Mouse (Mus musculus) heart, postnatal 14 days (tissue): ENCODE data around the gene Fastkd2. TPM values are rescaled to one million over a fixed set of nuclear protein-coding genes. Genes with fewer than 3 reads are reported as not detected.

Experiments
- DNase-seq, 2 experiments: peaks; one replicate each; pipeline ENCODE4 v3.0.0; 2021 to 2022
- intact Hi-C: fragments of 180-260 bp; cut with DNase I; formaldehyde crosslinking; loops from one replicate; pipeline ENCODE4 v1.15.1; 2025
- long read RNA-seq, 2 experiments: library from polyadenylated mRNA; stranded (forward); transcript quantifications; one replicate each; pipeline ENCODE4 v2.0.0; 2021
- total RNA-seq, 2 experiments: library from RNA; stranded (reverse); gene quantifications; 2 replicates each; pipeline ENCODE4 v1.2.3; 2021

Fastkd2 gene
- 10 to 100 TPM; 25.4 to 27.3 TPM for total RNA-seq
- long read RNA-seq, experiment 1, full-length matches to known transcripts, result 44 of 54 reads
- long read RNA-seq, experiment 1, partial matches to known transcripts, result 7 of 54 reads
- long read RNA-seq, experiment 1, other reads (novel, unspliced or antisense), result 3 of 54 reads
- long read RNA-seq, experiment 2, full-length matches to known transcripts, result 39 of 48 reads
- long read RNA-seq, experiment 2, partial matches to known transcripts, result 7 of 48 reads
- long read RNA-seq, experiment 2, other reads (novel, unspliced or antisense), result 2 of 48 reads

DNA sequence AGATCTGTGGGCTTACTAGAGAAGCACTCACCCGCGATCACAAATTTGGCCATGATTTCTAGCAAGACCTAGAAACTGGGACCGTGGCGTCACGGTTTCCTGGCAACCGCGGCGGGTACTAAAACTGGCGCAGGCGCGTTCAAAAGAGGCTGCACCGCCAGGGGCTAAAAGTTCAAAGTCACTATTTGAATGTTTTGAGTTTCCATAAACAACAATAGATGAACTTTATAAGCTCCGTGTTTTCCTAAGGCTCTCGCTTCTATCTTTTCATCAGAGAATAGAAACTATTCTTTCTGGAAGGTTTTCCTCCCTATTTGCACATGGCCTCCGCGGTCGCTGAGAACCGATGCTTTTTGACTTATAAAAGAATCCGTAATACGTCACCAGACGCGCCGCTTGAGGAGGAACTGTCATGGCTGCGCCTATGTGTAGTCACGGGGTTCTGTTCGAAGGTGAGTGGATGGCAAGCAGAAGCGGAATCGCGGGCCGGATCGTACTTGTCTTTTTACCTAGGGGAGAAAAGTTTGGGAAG is at the start of gene Fastkd2, which contains the start of gene Mdh1b:
Gene Fastkd2, plus strand, starts transcription at position 375 of the 532 bp plus-strand sequence.
Gene Mdh1b, minus strand, starts transcription at position 79 of the 532 bp plus-strand sequence.
- intact Hi-C loops, result no loop called here
- DNase-seq, result peak; percentile 80 to 92

DNA sequence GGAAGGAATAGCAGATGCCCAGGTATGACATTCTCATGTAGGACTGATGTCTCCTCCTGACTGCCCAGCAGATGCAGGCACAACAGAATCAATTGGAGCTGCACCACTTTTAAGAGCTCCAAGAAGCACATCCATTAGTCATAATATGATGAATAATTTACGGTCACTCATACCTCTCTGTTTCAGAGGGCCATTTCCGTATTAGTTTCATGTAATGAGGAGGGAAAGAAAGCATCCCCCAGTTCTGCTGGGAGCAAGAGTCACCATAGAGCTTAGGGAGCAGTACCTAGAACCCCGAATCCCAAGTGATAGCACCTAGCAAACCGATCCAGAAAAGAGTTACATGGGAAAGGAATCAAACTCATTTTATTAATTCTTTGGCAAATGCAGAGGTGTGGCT is 43.6 kb upstream of the Fastkd2 start, which contains the start of gene Dytn:
Gene Dytn, minus strand, starts transcription at position 101 of the 400 bp plus-strand sequence.
- DNase-seq, result no peak
- intact Hi-C loops, result no loop called here

DNA sequence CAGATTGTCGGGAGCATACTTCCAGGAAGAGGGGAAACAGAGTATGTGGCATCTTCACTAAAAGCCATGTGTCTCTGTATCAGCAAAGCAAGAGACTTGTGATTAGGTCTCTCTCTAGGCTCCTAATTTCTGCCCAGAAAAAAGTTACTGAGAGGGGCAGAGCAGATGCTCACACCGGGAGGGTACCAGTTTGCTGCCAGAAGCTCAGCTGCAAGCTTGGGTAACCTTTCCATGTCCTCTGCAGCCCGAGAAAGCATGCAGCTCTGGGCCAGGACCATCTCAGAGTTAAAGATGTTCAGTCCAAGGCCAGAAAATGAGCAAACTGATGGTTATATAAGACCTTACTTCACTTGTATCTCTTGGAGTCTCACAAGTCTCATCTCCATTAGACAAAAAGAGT is 33.6 kb upstream of the Fastkd2 start:
- no peak for DNase-seq
- intact Hi-C loops, result no loop called here

DNA sequence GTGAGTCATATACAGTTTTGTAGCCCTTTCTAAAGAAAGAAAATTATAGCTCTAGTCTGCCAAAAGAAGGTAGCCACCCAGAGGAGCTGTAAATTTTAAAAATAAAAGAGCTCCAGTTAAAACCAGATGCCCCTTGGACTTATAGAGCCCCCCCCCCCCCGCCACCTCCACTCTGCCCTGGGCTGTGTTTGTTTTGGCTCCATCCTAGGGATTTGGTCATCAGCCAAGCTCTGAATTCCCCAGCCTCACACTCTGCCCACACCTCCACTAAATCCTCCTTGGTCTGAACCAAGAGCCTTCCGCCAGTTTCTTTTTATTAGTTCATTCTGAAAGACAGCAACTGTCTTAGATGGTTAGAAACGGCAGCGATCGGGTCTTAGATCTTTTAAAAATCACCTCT is 24.7 kb upstream of the Fastkd2 start:
- no peak for DNase-seq

DNA sequence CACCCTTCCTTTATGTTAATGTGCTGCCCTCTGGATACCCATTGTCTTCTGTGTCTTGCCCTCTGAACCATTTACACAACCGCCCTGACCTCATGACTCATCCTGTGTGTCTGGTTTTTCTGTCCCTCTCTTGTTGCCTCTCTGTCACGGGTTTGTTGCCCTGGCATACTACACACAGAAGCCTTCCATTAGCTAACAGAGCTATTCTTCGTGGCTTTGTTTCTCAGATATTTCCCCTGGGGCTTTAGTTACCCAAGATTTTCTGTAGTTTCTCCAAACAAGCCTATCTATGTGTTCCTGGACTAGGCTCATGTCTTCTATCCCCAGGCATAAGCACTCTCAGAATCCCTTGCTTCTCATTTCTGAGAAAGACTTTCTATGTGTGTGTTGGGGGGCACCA is 21.5 kb upstream of the Fastkd2 start:
- intact Hi-C loops, result no loop called here
- DNase-seq, result no peak

More for the DNA sequence above, 24.7 kb upstream of the Fastkd2 start:
- intact Hi-C loops, result no loop called here

DNA sequence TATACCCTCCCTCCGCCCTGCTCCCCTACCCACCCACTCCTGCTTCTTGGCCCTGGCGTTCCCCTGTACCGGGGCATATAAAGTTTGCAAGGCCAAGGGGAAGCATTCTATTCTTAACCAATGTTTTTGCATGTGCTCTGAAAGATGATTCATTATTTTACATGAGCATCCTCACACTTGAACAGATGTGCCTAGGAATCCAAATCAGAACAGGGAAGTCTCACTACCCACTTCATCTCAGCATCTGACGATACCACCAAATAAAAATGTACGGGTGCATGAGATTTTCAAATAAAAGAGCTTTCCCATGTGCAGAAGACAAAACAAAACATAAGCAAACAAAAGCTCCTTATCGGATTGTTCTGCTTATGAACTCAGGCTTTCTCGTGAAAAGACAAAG is 10.3 kb upstream of the Fastkd2 start:
- intact Hi-C loops, result loop anchor here (10.0 kb wide), 1 partner anchor 975 kb away; the partner anchor contains the start of gene Ccnyl1
- DNase-seq, result no peak

DNA sequence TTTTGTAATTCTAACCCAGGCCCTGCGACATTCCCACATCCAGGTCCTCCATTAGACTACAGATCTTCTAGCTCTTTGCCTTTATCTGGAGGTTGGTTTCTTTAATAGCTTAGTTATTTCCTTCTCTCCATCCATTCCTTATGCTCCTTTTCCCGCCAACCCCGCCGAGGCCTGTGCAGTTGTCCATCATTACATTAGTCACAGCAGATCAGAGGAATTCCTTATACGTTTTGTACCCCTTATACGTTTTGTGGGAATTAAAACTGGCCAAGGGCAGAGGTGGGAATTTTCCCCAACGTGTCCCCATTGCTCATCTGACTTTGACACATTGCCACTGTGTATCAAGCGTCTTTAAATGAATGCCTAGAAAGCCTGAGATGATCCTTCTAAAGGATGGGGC is 618 bp upstream of the Fastkd2 start:
- intact Hi-C loops, result loop anchor here (10.0 kb wide), 1 partner anchor 965 kb away; the partner anchor contains the start of gene Ccnyl1
- DNase-seq, result no peak

DNA sequence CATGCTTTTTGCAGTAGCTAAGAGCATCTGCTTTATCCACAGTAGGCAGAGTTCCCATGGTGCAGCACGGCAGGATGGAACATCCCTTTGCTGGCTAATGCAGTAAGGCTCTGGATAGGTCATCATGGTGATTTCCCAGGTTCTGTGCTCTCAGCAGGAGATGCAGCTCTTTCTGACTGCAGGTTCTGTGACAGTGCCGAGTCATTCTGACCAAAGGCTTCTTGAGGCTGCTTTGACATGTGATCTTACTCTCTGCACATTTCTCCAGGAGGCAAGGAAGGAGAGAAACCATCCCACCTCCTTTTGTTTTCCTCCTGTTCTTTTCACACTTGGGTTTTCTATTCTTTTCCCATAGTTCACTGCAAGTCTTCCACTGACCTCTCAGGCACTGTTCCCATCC is 25.6 kb downstream of the Fastkd2 start:
- no peak for DNase-seq
- intact Hi-C loops, result no loop called here

DNA sequence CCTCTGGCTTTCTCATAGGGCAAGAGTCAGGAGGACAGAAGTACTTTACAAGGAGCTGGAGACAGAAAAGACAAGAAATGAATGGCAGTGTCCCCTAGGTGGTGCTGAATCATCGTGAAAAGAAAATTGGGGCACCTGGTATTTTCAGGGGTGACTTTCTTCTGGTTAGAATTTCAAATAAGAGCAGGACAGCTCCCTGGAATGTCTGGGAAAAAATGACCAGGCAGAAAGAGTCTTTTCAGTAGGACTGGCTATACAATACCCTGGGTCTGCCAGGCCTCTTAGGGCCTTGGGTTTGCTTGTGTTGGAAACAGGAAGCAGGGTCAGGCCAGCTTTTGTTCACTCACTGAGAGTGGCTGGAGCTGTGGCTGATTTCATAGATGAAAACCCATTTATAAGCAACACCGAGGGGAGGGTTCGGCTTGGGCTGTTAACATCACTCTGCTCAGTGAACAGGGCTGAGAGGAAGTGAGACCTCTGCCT is 32.8 kb downstream of the Fastkd2 start:
- intact Hi-C loops, result loop anchor here (2.0 to 10.0 kb wide), 5 partner anchors 96 to 684 kb away; no protein-coding TSS in a partner anchor
- peak; percentile 8 to 41 for DNase-seq

DNA sequence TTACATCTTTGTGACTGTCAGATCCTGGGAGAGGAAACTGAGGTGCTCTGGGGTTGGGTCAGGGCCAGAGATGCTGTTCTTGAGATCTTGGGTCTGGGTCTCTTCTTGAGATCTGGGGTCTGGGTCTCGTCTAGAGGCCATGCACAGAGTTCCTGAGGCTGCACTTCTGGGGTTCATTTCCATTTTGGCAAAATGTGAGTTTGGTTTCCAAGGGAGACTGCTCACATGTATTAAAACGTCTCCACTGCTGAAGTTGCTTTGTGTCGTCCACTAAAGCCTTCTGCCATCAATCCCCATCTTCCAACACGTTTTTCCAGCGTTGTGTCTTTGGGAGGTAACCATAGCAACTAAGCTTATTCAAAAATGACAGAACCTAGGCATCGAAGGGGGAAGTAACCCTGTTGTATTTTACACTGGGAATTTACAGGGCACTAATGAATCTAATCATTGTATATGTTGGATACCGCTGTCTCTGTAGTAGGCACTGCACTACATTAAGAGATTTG is 33.5 kb downstream of the Fastkd2 start:
- no peak for DNase-seq
- intact Hi-C loops, result loop anchor here (2.0 to 10.0 kb wide), 6 partner anchors 97 to 683 kb away; no protein-coding TSS in a partner anchor

DNA sequence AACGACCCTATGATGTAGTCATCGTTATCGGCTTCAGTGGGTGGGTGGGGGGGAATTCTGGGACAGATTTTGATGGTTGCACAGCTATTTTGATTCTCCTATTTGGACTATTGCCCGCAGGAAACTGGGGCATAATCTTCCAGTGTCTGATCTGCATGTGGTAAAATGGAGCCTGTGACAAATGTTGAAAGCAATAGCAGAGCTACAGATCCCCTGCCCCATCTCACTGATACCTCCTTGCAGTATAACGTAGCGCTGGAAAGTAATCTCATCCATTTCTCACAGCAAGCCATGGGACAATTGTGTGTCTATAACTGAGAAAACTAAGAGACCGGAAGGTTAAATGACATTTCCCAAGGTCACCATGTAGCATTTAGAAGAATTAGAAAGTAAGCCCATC is 34.0 kb downstream of the Fastkd2 start:
- DNase-seq, result no peak
- intact Hi-C loops, result loop anchor here (2.0 to 10.0 kb wide), 5 partner anchors 97 to 540 kb away; no protein-coding TSS in a partner anchor

DNA sequence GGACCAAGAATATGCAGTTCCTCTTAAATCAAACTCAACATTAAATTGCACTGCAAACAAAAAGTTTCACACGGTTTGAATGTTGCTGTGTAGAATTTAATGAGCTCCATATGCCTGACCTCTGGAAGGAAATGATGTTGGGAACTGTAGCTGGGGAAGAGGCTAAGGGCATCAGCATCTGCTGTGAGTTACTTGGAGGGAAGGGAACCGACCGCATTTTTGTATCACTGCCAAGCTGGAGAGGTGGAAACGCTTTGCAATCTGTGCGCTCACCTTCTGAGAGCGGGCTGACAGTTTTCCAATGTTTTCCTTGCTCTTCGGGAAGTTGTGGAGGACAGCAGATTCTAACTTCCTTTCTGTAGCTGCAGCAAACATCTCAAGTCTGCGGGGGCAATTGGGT is 37.7 kb downstream of the Fastkd2 start:
- intact Hi-C loops, result loop anchor here (5.0 to 10.0 kb wide), 3 partner anchors 107 to 537 kb away; no protein-coding TSS in a partner anchor
- DNase-seq, result peak in 1 of 2 experiments; percentile 5

DNA sequence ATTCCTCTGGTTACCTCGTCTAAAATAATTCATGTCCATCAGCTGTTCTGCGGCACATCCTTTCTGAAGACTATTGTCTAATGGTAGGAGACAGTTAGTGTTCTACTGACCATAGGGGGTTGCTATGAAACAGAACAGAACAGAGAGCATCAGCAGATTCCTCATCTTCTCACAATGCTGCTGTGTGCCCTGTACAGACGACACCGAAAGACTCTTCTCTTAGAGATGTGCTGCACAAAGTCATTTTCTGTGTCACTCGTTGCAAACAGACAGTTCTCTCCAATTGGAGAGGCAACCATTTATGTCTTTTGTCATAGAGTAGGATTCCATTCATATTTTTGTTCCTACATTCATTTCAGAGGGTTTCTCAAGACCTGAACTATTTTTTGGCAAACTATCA is 38.8 kb downstream of the Fastkd2 start, which contains the start of gene 4933402D24Rik:
Gene 4933402D24Rik, minus strand, starts transcription at position 101 of the 400 bp plus-strand sequence.
- intact Hi-C loops, result loop anchor here (5.0 to 10.0 kb wide), 3 partner anchors 106 to 536 kb away; no protein-coding TSS in a partner anchor

DNA sequence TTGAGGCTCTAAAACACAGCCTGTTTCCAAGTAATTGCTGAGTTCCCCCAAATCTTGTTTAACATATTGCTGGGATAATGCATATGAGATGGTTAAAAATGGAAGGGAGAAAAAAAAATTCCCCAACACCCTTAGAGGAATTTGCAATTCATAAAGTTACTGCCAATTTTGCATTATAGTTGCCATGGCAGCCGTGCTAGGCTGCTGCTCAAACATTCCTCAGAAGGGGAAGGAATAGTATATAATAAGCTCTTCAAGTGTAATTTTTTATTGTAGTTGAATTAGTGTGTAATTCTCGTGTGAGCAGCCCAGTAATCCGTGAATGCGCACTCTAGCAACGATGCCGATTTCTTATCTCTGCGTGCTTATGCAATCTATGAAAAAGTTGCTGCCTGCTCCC is 39.9 kb downstream of the Fastkd2 start:
- intact Hi-C loops, result no loop called here
- DNase-seq, result no peak

More for the DNA sequence above, 38.8 kb downstream of the Fastkd2 start, which contains the start of gene 4933402D24Rik:
- no peak for DNase-seq

DNA sequence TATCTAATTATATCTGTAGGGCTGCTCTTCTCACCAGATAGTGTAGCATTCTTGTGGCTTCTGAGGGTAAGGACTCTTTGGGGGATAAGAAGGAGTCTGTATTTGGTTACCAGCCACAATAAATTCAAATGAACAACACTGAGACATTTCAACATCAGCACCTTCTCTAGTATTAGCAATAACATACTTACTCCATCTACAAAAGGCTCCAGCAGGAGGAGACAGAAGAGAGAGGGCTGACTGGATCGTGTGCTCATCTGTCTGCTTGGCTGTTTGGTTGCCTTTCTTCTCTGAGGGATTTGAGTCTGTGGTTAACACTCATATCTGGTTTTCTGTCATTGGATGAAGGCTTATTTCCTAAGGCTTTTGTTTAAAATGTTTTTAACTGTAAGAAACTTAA is 46.0 kb downstream of the Fastkd2 start:
- no peak for DNase-seq
- intact Hi-C loops, result no loop called here

DNA sequence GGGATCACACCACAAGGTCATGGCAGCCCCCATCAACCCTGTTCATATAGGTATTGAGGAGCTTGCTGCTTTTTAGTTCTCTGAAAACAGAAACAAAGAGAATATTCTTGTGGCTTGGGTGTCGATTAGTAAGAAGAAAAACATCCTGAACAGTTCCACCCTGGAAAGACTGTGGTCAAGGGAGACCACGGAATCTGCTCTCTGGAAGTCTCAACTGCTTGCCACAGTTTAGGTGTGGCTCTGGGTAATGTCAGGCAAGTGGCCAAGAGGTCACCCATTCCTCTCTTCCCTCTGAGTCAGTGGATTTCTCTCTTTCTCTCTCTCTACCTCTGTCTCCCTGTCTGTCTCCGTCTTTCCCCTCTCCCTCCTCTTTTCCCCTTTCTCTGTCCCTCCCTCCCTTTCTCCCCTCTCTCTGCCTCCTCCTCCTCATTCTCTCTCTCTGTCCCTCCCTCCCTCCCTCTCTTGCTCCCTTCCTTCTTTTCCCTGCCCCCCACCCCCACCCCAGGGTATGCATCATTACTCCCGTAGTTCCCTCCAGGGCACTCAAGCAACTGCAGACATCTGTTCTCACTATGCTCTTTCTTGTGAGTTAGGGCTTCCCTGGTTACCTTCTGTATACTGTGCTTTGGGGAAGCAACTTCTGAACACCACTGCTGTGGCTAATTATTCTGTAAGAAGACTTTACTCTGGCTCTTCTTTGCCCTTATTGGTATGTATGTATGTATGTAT is 46.7 kb downstream of the Fastkd2 start:
- no peak for DNase-seq
- intact Hi-C loops, result no loop called here

DNA sequence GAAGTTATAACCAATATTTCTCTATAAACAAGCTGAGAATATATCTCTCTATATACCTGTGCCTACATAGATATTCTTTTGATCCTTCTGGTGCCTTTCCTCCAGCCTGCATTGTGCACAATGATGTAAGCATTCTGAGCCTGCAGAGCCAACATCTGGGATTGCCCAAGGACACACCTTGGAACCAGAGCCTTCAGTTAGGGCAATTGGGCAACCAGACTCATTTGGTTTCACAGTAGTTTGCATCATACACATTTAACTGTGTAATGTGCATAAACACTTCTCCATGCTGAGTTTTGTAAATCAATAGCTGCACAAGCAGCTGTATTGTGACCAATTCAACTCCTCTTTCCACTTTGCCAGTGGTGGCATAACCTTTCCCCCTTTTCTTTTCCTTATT is 63.9 kb downstream of the Fastkd2 start:
- intact Hi-C loops, result no loop called here
- DNase-seq, result no peak
